Comparison of ENCODE assay signal across 8 mouse cellular contexts in genomic region chr8:57651689-57652455, GRCm38 (mm10). TPM values are rescaled to one million over a fixed set of nuclear protein-coding genes. Genes with fewer than 3 reads are reported as not detected.
DNase-seq lines count a peak whose midpoint lies in the region; ATAC-seq and TF ChIP-seq lines count a peak whose summit lies in the region.

No protein-coding gene starts in this region.

- TF ChIP-seq CTCF in gastrocnemius, adult 2 months (IDR thresholded peaks at IDR 0.05), result no peak; the same call in 1 of the 2 replicates

- H3K27me3 ChIP-seq in hindbrain, embryonic 16.5 days (replicated peaks; ENCODE audit: control insufficient read depth, insufficient read depth, low read length), result no peaks in the 10 kb centered on the region

- H3K27ac ChIP-seq in gastrocnemius, adult 2 months, result peak overlapping the region; percentile 90
- H3K27ac ChIP-seq in hindbrain, embryonic 16.5 days (ENCODE audit: low read depth, low read length), result peak overlapping the region; percentile 91

- peak overlapping the region; percentile 98 for H3K4me2 ChIP-seq in hindbrain, embryonic 16.5 days (ENCODE audit: low read length)

- no peaks in the 10 kb centered on the region for H3K36me3 ChIP-seq in hindbrain, embryonic 16.5 days (ENCODE audit: control insufficient read depth, insufficient read depth, low read length)

- H3K4me3 ChIP-seq in gastrocnemius, adult 2 months, result peak overlapping the region; percentile 95
- H3K4me3 ChIP-seq in hindbrain, embryonic 16.5 days (ENCODE audit: low read length), result peak overlapping the region; percentile 72

- intact Hi-C loops in gastrocnemius, adult 2 months (cut with DNase I), result loop anchor here (2.0 to 5.0 kb wide), 2 partner anchors 77 to 150 kb away; no protein-coding TSS in a partner anchor
- intact Hi-C loops in left cerebral cortex, postnatal 25 days (cut with DNase I), result loop anchor here (5.0 kb wide), 2 partner anchors 75 to 140 kb away; no protein-coding TSS in a partner anchor

- WGBS in hindbrain, embryonic 16.5 days, result under 1% methylated on average over 52 of the region's 91 CpGs

- H3K9me3 ChIP-seq in hindbrain, embryonic 16.5 days (ENCODE audit: control insufficient read depth, low read length), result no peaks in the 10 kb centered on the region

- peak; percentile 86 for ATAC-seq in hindbrain, embryonic 16.5 days
- peak; percentile 31 for ATAC-seq in megakaryocyte-erythroid progenitor cell, adult 5-6 weeks (replicated peaks; ENCODE audit: low FRiP score, low TSS enrichment, poor library complexity, severe bottlenecking)

- H3K4me1 ChIP-seq in hindbrain, embryonic 16.5 days (ENCODE audit: control insufficient read depth, insufficient read depth, low read depth, low read length), result peaks cover 3% of the 10 kb centered on the region; the same call in 1 of the 2 replicates

- peak; percentile 80 for DNase-seq in ZHBTc4 (ENCODE audit: low read depth, low spot score)
- peak; percentile 72 to 77 for DNase-seq in cerebellum, postnatal 36 days
- peak; percentile 87 for DNase-seq in gastrocnemius, adult 2 months
- peak; percentile 60 to 72 for DNase-seq in left cerebral cortex, postnatal 25 days (ENCODE audit: low spot score in 2 of 2)
- peak; percentile 37 to 45 for DNase-seq in right cerebral cortex, postnatal 36 days (ENCODE audit: low spot score in 2 of 2)
- peak; percentile 69 to 73 for DNase-seq in urinary bladder, postnatal 4 days (ENCODE audit: low spot score in 2 of 2)

- peak overlapping the region; percentile 93 for H3K9ac ChIP-seq in hindbrain, embryonic 16.5 days (ENCODE audit: low read depth, low read length)

RNA-seq across cellular contexts. Expression of gene Galnt7, which starts 1.0 kb away (rescaled TPM):
- 1 to 10 TPM; 2.5 to 3.0 TPM for total RNA-seq in gastrocnemius, adult 2 months (2021)
- polyA plus RNA-seq in hindbrain, embryonic 16.5 days (2015; fragmentation: Nextera tagmentation; extraction: Ambion mirVana), result 11.1 and 13.4 TPM in 2 replicates
- 10 to 100 TPM; 10.2 to 10.6 TPM for total RNA-seq in left cerebral cortex, postnatal 25 days (2021)
- total RNA-seq in megakaryocyte-erythroid progenitor cell, adult 5-6 weeks (2014; fragmentation: Nextera tagmentation), result 9.5 and 15.4 TPM in 2 replicates
- 17.9 and 22.0 TPM in 2 replicates for total RNA-seq in megakaryocyte-erythroid progenitor cell, adult 5-6 weeks (2017)

Comparison
In these comparisons a context has a peak if more than half of its experiments do, and no peak if none do; other contexts are left out.
1. Peak in every context shown above with its lines: DNase-seq, ATAC-seq, H3K4me3 ChIP-seq and H3K27ac ChIP-seq.